Mouse (Mus musculus) neural tube, embryonic 14.5 days (tissue): ENCODE data around the gene Slc7a11. TPM values are rescaled to one million over a fixed set of nuclear protein-coding genes. Genes with fewer than 3 reads are reported as not detected.
"Not testable (repeated sequence)": the region's sequence is repeated elsewhere in the genome, so short reads cannot be mapped to it uniquely, and the experiment has no call there.

ENCODE experiments used
- ATAC-seq: fragments of 200-750 bp; cut with Nextera tagmentation; 2 replicates; pipeline ENCODE4 v1.8.0; 2017; ENCODE audit warnings: low read depth, mild to moderate bottlenecking, moderate TSS enrichment, moderate library complexity
- H3K27ac ChIP-seq: fragments of 300-500 bp; sonication (generic); 2 replicates; pipeline ENCODE4 v1.5.1; 2014; ENCODE audit warnings: low read depth, mild to moderate bottlenecking, control low read depth, low read length, moderate library complexity, mixed read lengths
- H3K27me3 ChIP-seq: fragments of 300-500 bp; sonication (generic); 2 replicates; pipeline ENCODE4 v1.6.1; 2014; ENCODE audit warnings: low read length; ENCODE audit not compliant: control insufficient read depth, insufficient read depth
- H3K36me3 ChIP-seq: fragments of 300-500 bp; sonication (generic); 2 replicates; pipeline ENCODE4 v1.6.1; 2014; ENCODE audit warnings: low read length, mixed read lengths; ENCODE audit not compliant: control insufficient read depth, insufficient read depth
- H3K4me1 ChIP-seq: fragments of 300-500 bp; sonication (generic); 2 replicates; pipeline ENCODE4 v1.6.1; 2014; ENCODE audit warnings: low read length; ENCODE audit not compliant: control insufficient read depth, insufficient read depth
- H3K4me2 ChIP-seq: fragments of 300-500 bp; sonication (generic); 2 replicates; pipeline ENCODE4 v1.6.1; 2014; ENCODE audit warnings: mild to moderate bottlenecking, low read depth, low read length, control low read depth
- H3K4me3 ChIP-seq: fragments of 300-500 bp; sonication (generic); 2 replicates; pipeline ENCODE4 v1.5.1; 2014; ENCODE audit warnings: low read depth, low read length, control low read depth, mixed read lengths
- H3K9ac ChIP-seq: fragments of 300-500 bp; sonication (generic); replicated peaks from 2 replicates; pipeline ENCODE4 v1.6.1; 2014; ENCODE audit warnings: low read depth, mild to moderate bottlenecking, control low read depth, low read length, mixed read lengths
- H3K9me3 ChIP-seq: fragments of 300-500 bp; sonication (generic); 2 replicates; pipeline ENCODE4 v1.6.1; 2016; ENCODE audit warnings: low read length; ENCODE audit not compliant: control insufficient read depth
- WGBS: fragments of 180-500 bp; shearing (Covaris S2); extraction: QIAGEN DNeasy Blood & Tissue Kit; methylation state at CpG from one replicate; pipeline ENCODE4 v1.1.7; 2014; 5-methylcytosine and 5-hydroxymethylcytosine counted together
- polyA plus RNA-seq: library from polyadenylated mRNA; unstranded; fragments of >200 nt; fragmentation: Nextera tagmentation; extraction: Ambion mirVana; gene quantifications from 2 replicates; pipeline ENCODE4 v1.2.1, GENCODE M21; 2014

Slc7a11 gene
- polyA plus RNA-seq, 1 experiment from 2014 or later: 0.44 TPM

DNA sequence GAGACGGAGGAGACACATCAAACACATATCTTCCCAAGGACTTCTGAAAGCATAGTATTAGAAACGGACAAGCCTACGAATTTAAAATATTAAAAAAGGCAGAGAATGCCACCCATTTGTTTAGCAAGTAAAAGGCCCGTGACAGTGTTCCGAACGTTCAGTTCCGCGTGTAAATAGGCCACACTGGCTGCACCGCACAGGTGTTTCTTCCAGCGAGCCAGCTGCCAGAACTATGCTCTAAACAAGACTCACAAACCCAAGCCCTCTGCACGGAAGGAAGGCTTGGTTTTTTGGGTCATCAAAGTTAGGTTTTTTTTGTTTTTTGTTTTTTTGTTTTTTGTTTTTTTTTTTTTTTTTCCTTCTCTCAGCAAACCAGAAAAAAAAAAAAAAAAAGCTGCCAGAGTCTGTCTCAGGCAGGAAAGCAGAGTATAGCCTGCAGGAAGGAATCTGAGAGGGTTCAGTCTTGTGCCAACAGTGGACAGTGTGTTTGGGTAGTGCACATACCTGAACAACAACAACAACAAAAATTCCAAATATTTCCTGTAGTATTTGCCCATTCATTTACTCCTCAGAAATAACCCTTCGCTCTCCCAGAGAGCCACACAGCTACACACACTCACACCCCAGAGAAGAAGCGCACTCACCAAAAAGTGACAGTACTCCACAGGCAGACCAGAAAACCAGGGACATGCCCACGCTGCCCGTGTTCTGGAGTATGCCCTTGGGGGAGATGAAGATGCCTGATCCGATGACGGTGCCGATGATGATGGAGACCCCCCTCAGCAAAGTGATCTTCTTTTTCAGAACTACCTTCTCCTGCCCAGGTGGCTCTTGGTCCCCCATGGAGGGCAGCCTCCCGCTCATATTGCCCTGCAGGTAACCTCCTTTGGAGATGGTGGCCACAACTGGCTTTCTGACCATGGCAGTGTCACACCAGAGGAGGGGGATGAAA, 797 bp downstream of the Slc7a11 start:
- no peak overlapping the region; the same call in 1 of the 2 replicates for H3K4me3 ChIP-seq
- no peaks in the 10 kb centered on the region for H3K27me3 ChIP-seq
- ATAC-seq: peak; percentile 41; the same call in 1 of the 2 replicates
- H3K9ac ChIP-seq: no peak overlapping the region
- H3K9me3 ChIP-seq: no peaks in the 10 kb centered on the region
- no peaks in the 10 kb centered on the region for H3K4me1 ChIP-seq
- no peaks in the 10 kb centered on the region for H3K36me3 ChIP-seq
- peak overlapping the region; percentile 56 for H3K4me2 ChIP-seq
- no peak overlapping the region for H3K27ac ChIP-seq
- WGBS: 72% methylated on average over 19 of the region's 19 CpGs

DNA sequence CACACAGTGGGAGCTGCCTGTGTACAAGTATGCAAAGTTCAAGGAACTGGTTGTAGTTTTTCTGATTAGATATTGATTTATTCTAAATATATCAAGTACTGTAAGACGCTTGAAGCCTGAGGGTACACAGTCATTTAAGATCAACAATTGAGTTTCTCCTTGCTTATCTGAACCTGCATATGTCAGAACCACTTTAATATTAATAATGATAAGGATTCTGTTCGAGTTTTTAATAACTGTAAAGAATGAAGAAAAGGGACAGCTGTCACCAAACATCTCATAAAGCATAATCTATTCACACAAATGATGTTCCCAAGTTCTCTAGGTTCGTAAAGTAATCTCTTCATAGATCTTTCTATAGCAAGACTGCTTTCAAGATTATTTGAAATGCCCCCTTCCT, 2.1 kb downstream of the Slc7a11 start:
- Histone ChIP-seq H3K4me1 (no peaks in the 10 kb centered on the region), H3K27ac (no peak overlapping the region), H3K9me3 (no peaks in the 10 kb centered on the region), H3K4me3 (no peak overlapping the region), H3K27me3 (no peaks in the 10 kb centered on the region), H3K36me3 (no peaks in the 10 kb centered on the region), H3K9ac (no peak overlapping the region), H3K4me2 (no peak overlapping the region)
- 84% methylated on average over 3 of the region's 3 CpGs for WGBS
- ATAC-seq: no peak

DNA sequence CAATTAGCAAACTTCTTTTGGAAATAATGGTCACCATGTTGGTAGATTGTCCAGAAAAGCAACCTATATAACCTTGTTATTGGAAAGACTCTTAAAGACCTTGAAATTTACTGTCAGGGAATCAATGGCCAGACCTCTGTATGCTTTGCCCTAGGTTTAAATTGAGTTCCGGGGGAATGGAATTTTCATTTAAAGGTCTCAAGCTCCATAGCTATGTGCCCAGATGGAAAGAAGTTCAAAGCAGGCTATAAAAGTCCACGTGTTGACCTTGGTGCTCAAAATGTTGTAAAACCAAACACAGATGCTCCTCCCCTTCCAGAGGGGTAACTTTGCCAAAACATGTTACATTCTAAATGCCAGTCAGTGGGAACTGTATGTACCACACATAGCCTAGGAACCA, 3.0 kb downstream of the Slc7a11 start:
- Histone ChIP-seq H3K4me2 (no peak overlapping the region), H3K27me3 (no peaks in the 10 kb centered on the region), H3K4me1 (no peaks in the 10 kb centered on the region), H3K27ac (no peak overlapping the region), H3K36me3 (no peaks in the 10 kb centered on the region), H3K9me3 (no peaks in the 10 kb centered on the region), H3K4me3 (no peak overlapping the region), H3K9ac (no peak overlapping the region)
- ATAC-seq: no peak
- WGBS: 89% methylated on average over 2 of the region's 2 CpGs

GRCm38 (mm10) chr3:50439429-50439828, 4.0 kb downstream of the Slc7a11 start:
- no peak overlapping the region for H3K27ac ChIP-seq
- H3K4me1 ChIP-seq: no peaks in the 10 kb centered on the region
- 91% methylated on average over 5 of the region's 5 CpGs for WGBS
- no peak overlapping the region for H3K4me3 ChIP-seq
- H3K9ac ChIP-seq: no peak overlapping the region
- H3K36me3 ChIP-seq: no peaks in the 10 kb centered on the region
- no peaks in the 10 kb centered on the region for H3K9me3 ChIP-seq
- no peak overlapping the region for H3K4me2 ChIP-seq
- H3K27me3 ChIP-seq: no peaks in the 10 kb centered on the region
- ATAC-seq: no peak

- ATAC-seq: no peak
- H3K4me2 ChIP-seq: no peak overlapping the region
- 68% methylated on average over 4 of the region's 4 CpGs for WGBS
- no peak overlapping the region for H3K4me3 ChIP-seq
- H3K36me3 ChIP-seq: no peaks in the 10 kb centered on the region
- H3K4me1 ChIP-seq: no peaks in the 10 kb centered on the region
- no peak overlapping the region for H3K27ac ChIP-seq
- no peaks in the 10 kb centered on the region for H3K9me3 ChIP-seq
- H3K27me3 ChIP-seq: no peaks in the 10 kb centered on the region
- H3K9ac ChIP-seq: no peak overlapping the region
Measured at GRCm38 (mm10) chr3:50438520-50439253, 4.7 kb downstream of the Slc7a11 start.

DNA sequence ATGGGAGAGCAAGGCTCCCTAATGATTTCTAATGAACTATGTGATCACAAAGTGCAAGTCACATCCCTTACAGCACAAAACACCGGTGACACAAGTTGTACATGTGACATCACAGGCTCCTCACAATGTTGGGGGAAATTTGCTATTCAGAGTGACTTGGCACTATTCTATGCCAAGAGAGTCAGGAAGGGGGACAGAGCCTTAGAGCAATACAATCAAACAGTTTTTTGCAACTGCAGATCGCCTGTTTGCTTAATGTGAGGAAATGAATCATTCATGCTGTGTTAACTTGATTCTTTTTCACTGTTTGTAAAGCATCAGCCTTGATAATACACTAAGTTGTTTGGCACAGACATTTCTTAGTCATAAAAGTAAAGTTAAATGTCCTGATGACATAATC, 5.3 kb downstream of the Slc7a11 start:
- H3K4me1 ChIP-seq, H3K4me3 ChIP-seq, H3K4me2 ChIP-seq, ATAC-seq, H3K36me3 ChIP-seq, H3K9me3 ChIP-seq, H3K27ac ChIP-seq, H3K9ac ChIP-seq, H3K27me3 ChIP-seq: not testable (repeated sequence)
- 30% methylated on average over 2 of the region's 2 CpGs for WGBS

DNA sequence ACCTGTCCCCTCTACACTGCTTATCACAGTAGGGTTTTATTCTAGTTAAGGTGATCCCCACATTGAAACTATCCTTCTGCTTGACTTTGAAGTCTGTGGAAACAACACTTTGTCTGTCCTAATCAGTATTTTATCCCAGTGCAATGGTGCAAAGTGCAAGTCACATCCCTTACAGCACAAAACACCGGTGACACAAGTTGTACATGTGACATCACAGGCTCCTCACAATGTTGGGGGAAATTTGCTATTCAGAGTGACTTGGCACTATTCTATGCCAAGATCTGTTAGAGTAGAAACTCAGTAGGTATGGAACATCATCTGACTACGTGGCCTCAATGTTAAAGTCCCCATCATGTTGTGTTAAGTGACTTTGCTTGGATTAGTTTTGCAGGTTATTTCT, 7.0 kb downstream of the Slc7a11 start:
- not testable (repeated sequence) for H3K27ac ChIP-seq, H3K27me3 ChIP-seq, H3K36me3 ChIP-seq, H3K9me3 ChIP-seq, H3K4me3 ChIP-seq, ATAC-seq, H3K9ac ChIP-seq, H3K4me2 ChIP-seq, H3K4me1 ChIP-seq
- 94% methylated on average over 2 of the region's 2 CpGs for WGBS

- Histone ChIP-seq H3K9ac (no peak overlapping the region), H3K4me2 (no peak overlapping the region), H3K9me3 (no peaks in the 10 kb centered on the region), H3K4me3 (no peak overlapping the region), H3K27me3 (no peaks in the 10 kb centered on the region), H3K4me1 (no peaks in the 10 kb centered on the region), H3K36me3 (no peaks in the 10 kb centered on the region), H3K27ac (no peak overlapping the region)
- WGBS: 72% methylated on average over 4 of the region's 4 CpGs
- no peak for ATAC-seq
Measured at GRCm38 (mm10) chr3:50433831-50434230, 9.6 kb downstream of the Slc7a11 start.

DNA sequence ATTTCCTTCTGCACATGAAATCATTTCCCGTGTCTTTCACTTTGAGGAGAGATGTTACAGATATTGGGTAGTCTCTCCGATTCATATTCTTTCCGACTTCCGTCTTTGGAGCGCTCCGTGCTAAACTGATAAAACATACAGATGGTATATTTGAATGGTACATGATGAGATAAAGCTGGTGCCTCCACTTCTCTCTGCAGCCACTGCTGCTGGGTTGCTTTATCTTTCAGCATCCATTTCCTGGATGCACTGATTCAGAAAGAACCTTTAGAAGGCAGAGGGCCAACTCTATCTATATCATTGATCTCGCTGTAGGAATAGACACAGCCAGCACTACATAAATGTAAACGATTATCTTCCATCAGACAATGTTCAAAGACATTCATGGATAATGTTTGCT, 12.6 kb downstream of the Slc7a11 start:
- 97% methylated on average over 8 of the region's 8 CpGs for WGBS
- no peaks in the 10 kb centered on the region for H3K4me1 ChIP-seq
- no peak for ATAC-seq
- H3K9ac ChIP-seq: no peak overlapping the region
- no peaks in the 10 kb centered on the region for H3K36me3 ChIP-seq
- H3K27ac ChIP-seq: no peak overlapping the region
- H3K4me3 ChIP-seq: no peak overlapping the region
- no peak overlapping the region for H3K4me2 ChIP-seq
- H3K9me3 ChIP-seq: no peaks in the 10 kb centered on the region
- H3K27me3 ChIP-seq: no peaks in the 10 kb centered on the region
